Mouse (Mus musculus) kidney, adult 2 months (tissue): Measurements from ENCODE around the gene Myo7a. TPM values are rescaled to one million over a fixed set of nuclear protein-coding genes. Genes with fewer than 3 reads are reported as not detected.

ENCODE experiments used
- DNase-seq: peaks from one replicate; pipeline ENCODE4 v3.0.0; 2021
- H3K27ac ChIP-seq: fragments of 200-500 bp; 2 replicates; pipeline ENCODE4 v1.5.1; 2012; ENCODE audit warnings: low read depth, low read length, control low read depth, inconsistent platforms; ENCODE audit not compliant: insufficient read depth
- H3K27me3 ChIP-seq: fragments of 200-500 bp; replicated peaks from 2 replicates; pipeline ENCODE4 v1.6.1; 2012; ENCODE audit warnings: mild to moderate bottlenecking, moderate library complexity, low read length, inconsistent platforms; ENCODE audit not compliant: control insufficient read depth, insufficient read depth
- H3K36me3 ChIP-seq: fragments of 200-500 bp; 2 replicates; pipeline ENCODE4 v1.6.1; 2012; ENCODE audit warnings: mild to moderate bottlenecking, moderate library complexity, low read length, inconsistent platforms; ENCODE audit not compliant: control insufficient read depth, insufficient read depth
- H3K4me1 ChIP-seq: fragments of 200-500 bp; 2 replicates; pipeline ENCODE4 v1.6.1; 2011; ENCODE audit warnings: low read length; ENCODE audit not compliant: control insufficient read depth, insufficient read depth
- H3K4me3 ChIP-seq: fragments of 200-500 bp; 2 replicates; pipeline ENCODE4 v1.5.1; 2011; ENCODE audit warnings: mild to moderate bottlenecking, low read depth, low read length, control low read depth; ENCODE audit not compliant: insufficient read depth
- CTCF ChIP-seq: fragments of 200-500 bp; conservative IDR thresholded peaks from 2 replicates; pipeline ENCODE4 v1.5.1; 2011; ENCODE audit warnings: low read depth, mild to moderate bottlenecking, control low read depth, low read length, moderate library complexity, mixed read lengths; ENCODE audit not compliant: insufficient read depth, insufficient read length
- POLR2A ChIP-seq: fragments of 200-500 bp; IDR thresholded peaks from one replicate; pipeline ENCODE4 v1.6.1; 2011; ENCODE audit warnings: low read depth, low read length, control low read depth
- WGBS: fragments of 180-500 bp; shearing (Covaris S2); methylation state at CpG from one replicate; pipeline ENCODE4 v1.1.7; 2018; 5-methylcytosine and 5-hydroxymethylcytosine counted together
- polyA plus RNA-seq: library from polyadenylated mRNA; depleted of rRNA; stranded (reverse); fragments of >200 nt; gene quantifications from 2 replicates; pipeline ENCODE4 v1.2.3, GENCODE M21; 2012

Myo7a gene
- polyA plus RNA-seq, 1 experiment = 24.6 TPM

DNA sequence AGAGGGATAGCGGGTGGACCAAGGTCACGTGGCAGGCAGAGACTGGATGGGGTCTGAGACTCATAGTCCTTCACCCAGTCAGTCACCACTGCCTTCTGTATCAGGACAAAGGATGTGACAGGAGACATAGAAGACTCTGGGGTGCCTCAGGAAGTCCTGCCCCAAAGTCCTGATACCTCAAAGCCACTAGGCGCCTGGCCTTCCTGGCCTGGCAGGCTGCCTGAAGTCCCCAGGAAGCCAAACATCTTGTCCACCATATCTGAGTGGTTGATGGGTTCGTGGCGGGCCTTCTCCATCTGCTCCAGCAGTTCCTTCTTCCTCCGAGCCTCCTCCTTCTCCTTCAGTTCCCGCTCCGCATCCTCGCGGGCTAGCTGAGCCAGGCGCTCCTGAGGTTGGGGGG is 41.9 kb downstream of the Myo7a start:
- Histone ChIP-seq H3K27ac (no peak overlapping the region), H3K36me3 (no peaks in the 10 kb centered on the region), H3K4me1 (no peaks in the 10 kb centered on the region), H3K27me3 (no peaks in the 10 kb centered on the region), H3K4me3 (no peak overlapping the region)
- DNase-seq = no peak
- WGBS = 80% methylated on average over 11 of the region's 11 CpGs
- TF ChIP-seq POLR2A (no peak), CTCF (no peak)

DNA sequence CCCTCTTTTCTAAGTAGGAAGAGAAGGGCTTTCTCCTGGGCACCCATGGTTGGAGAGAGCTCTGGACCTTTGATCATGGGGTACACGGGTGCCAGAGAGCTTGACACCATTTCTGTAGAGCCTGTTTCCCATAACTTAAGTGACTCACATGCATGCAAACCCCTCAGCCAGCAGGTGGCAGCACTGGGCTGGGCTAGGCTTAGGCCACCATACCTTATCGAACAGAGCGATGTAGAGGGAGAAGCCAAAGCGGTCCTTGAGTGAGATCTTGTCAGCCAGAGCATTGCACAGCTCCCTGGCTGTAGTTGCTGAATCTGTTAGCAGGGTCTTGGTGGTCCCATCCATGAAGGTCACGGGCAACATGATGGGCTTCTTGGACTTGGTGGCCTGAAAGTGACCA is 47.7 kb downstream of the Myo7a start:
- no peak overlapping the region for H3K4me3 ChIP-seq
- H3K36me3 ChIP-seq = no peaks in the 10 kb centered on the region
- no peak overlapping the region for H3K27ac ChIP-seq
- TF ChIP-seq POLR2A (no peak), CTCF (peak; percentile 99)
- no peaks in the 10 kb centered on the region for H3K27me3 ChIP-seq
- peak; percentile 82 for DNase-seq
- WGBS = 37% methylated on average over 5 of the region's 5 CpGs
- no peaks in the 10 kb centered on the region for H3K4me1 ChIP-seq

DNA sequence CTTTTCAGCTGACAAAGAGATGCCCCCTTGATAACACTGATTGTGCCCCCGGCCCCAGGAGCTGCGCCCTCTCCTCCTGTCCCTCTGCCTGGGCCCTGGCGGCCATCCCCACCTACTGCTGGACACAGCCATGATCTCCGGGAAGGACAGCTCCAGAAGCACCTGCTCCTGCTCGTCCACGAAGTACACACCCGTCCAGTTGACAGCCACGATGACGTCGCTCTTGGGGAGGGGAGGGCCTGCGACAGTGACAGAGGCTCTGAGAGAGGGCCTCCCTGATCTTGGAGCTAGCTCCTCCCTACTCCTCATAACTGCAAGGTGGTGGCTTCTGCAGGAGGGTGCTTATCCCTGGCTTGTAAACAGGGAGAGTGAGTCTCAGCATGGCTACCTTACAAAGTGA is 53.1 kb downstream of the Myo7a start:
- DNase-seq = no peak
- Histone ChIP-seq H3K27ac (no peak overlapping the region), H3K4me3 (no peak overlapping the region), H3K36me3 (no peaks in the 10 kb centered on the region), H3K4me1 (no peaks in the 10 kb centered on the region), H3K27me3 (no peaks in the 10 kb centered on the region)
- TF ChIP-seq CTCF (no peak), POLR2A (no peak)
- 86% methylated on average over 11 of the region's 11 CpGs for WGBS

DNA sequence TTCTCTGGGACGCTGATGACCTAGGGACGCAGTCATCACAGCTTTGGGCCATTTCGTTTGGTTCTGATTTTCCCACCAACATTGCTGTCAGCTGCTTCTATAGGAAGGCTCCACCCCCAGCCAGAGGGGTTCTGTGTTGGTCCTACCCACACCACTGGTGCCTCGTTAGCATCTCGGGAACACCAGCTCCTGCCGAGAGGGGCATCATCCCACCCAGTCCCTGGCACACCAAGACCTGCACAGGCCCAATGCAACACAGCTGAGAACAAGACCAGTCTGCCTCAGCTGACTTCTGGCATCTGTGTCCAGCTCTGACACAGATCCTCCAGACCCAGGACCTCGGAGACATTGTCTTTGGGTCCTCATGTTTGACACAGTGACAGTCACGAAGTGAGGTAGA is 64.4 kb downstream of the Myo7a start:
- no peak for DNase-seq
- Histone ChIP-seq H3K4me1 (no peaks in the 10 kb centered on the region), H3K27ac (no peak overlapping the region), H3K36me3 (no peaks in the 10 kb centered on the region), H3K4me3 (no peak overlapping the region), H3K27me3 (no peaks in the 10 kb centered on the region)
- 88% methylated on average over 8 of the region's 8 CpGs for WGBS
- TF ChIP-seq CTCF (no peak), POLR2A (no peak)

DNA sequence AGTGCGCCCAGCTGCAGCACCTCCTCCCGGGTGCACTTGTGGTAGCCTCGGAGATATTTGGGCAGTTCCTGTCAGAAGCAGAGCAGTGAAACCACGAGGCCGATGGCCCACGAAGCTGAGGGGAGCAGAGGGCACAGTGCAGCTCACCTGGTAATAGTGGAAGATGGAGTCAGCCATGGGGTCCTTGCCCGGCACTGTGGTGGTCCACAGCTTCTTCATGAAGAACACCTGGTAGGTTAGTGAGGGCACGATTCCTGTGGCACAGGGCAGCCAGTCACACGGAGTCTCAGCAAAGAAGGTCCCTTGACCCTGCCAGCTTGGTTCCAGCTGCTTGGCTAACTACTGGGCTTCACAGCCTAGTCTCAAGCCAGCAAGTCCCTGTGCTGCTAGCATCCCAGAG is 64.9 kb downstream of the Myo7a start:
- no peaks in the 10 kb centered on the region for H3K4me1 ChIP-seq
- H3K27ac ChIP-seq = no peak overlapping the region
- DNase-seq = no peak
- H3K36me3 ChIP-seq = no peaks in the 10 kb centered on the region
- no peaks in the 10 kb centered on the region for H3K27me3 ChIP-seq
- no peak for TF ChIP-seq CTCF
- TF ChIP-seq POLR2A = no peak
- no peak overlapping the region for H3K4me3 ChIP-seq
- 81% methylated on average over 9 of the region's 9 CpGs for WGBS

DNA sequence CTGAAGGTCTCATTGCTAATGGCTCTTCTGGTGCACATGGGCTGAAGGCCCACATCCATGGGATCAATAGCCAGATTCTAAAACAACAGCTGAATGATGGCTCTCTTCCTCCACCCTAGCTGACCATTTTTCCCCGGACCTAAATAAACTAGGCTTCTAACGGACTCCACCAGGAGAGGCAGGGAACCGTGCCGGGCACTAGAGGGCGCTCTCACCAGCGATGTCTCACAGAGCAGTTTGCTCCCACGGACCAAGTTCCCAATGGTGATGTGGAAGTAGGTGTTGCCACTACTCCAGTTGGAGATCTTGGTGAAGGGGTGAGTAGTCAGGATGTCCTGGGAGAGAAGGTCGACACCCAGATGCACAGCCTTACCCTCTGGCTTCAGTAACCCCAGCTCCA is 67.3 kb downstream of the Myo7a start:
- H3K4me3 ChIP-seq = no peak overlapping the region
- peak; percentile 52 for DNase-seq
- no peaks in the 10 kb centered on the region for H3K36me3 ChIP-seq
- WGBS = 17% methylated on average over 8 of the region's 8 CpGs
- H3K27ac ChIP-seq = no peak overlapping the region
- peak; percentile 79 for TF ChIP-seq CTCF
- TF ChIP-seq POLR2A = no peak
- no peaks in the 10 kb centered on the region for H3K27me3 ChIP-seq
- H3K4me1 ChIP-seq = no peaks in the 10 kb centered on the region

DNA sequence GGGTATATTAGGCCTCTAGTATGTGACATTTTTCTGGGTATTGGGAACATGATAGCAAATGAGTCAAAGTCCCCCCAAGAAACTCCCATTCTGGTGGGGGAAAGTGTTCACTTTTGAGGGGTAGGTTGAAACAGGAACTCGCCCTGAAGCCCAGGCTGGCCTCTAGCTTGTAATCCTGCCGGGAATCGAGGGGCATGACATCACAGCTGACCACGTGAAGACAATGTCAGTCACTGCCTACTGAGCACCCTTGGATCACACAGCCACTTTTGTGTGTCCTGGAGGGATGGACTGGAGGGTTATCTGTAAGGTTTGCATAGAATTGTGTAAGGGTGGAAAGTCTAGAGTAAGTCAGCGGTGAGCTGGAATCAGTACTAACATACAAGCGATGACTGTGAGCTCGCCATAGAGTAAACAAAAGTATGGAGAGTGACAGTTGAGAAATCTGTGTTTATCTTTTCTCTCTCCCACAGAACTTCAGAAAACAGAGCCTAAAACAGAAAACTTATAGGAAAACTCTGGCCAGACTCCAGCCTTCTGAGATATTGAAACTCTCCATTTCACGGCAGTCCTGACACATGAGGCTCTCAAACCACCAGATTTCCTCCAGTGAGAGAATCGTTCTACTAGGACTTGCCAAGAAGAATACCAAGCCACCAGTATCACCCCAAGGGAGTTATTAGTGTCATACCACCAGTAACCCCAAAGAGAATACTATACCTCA is 71.1 kb downstream of the Myo7a start:
- 79% methylated on average over 9 of the region's 9 CpGs for WGBS
- TF ChIP-seq CTCF (no peak), POLR2A (no peak)

More for the DNA sequence above, 71.1 kb downstream of the Myo7a start:
- DNase-seq = no peak
- H3K27ac ChIP-seq = no peak overlapping the region
- H3K27me3 ChIP-seq = no peaks in the 10 kb centered on the region
- no peaks in the 10 kb centered on the region for H3K36me3 ChIP-seq
- no peaks in the 10 kb centered on the region for H3K4me1 ChIP-seq
- no peak overlapping the region for H3K4me3 ChIP-seq
